ENCODE assay signal across 22 mouse cellular contexts in the genomic region with DNA sequence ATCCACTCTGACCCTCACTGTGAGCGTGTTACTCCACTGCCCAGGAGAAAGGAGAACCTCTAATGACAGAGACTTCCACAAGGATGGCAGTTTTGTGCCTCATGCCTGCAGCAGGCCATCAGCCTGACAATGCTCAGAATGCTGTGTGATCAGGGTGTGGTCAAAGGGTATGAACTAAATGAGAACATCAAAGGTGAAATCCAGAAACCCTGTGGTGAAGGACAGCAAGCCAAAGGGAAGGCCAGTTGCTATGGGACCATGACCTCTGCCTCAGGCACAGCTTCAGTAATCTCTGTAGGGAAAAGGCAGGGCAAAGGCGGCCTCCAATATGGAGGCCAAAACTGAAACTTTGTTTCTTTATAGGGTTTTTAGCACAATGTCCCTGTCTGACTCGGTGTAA.
DNase-seq lines count a peak whose midpoint lies in the region; ATAC-seq lines count a peak whose summit lies in the region.
"Had no signal": no experiment of that assay in that cellular context is flagged by ENCODE, and none has a peak within 500 bp of the region (broad histone marks: within the 10 kb centered on the region; RNA-seq: fewer than 3 reads in every experiment).

No protein-coding gene starts in this region.

- peak; percentile 82 for DNase-seq in midbrain, embryonic 11.5 days (ENCODE audit: low spot score, missing footprints)
- DNase-seq in R1 (ENCODE audit: low read depth, low spot score) (peak; percentile 47), adipocyte (ENCODE audit: low spot score) (peak; percentile 28)
- DNase-seq in ovary, postnatal 10 days (ENCODE audit: low spot score): no peak
- DNase-seq: adrenal gland, adult 2 months; adrenal gland, postnatal 14 days; adrenal gland, postnatal 36 days; cerebellum, adult 11-12 months; cerebellum, adult 2 months; cerebellum, adult 9-10 months; cerebellum, postnatal 10 days; cerebellum, postnatal 25 days; embryo, embryonic 11 days had no signal

- H3K4me2 ChIP-seq in midbrain, embryonic 11.5 days: no peak overlapping the region
- H3K4me2 ChIP-seq in midbrain, embryonic 13.5 days (replicated peaks): no peak overlapping the region
- H3K4me2 ChIP-seq in forebrain, embryonic 12.5 days: no peak overlapping the region
- H3K4me2 ChIP-seq: embryonic facial prominence, embryonic 12.5 days had no signal

- no peaks in the 10 kb centered on the region for H3K27me3 ChIP-seq in midbrain, embryonic 11.5 days (ENCODE audit: control insufficient read depth, insufficient read depth, low read length)
- no peaks in the 10 kb centered on the region for H3K27me3 ChIP-seq in midbrain, embryonic 13.5 days
- peaks cover 16% of the 10 kb centered on the region for H3K27me3 ChIP-seq in forebrain, embryonic 12.5 days
- H3K27me3 ChIP-seq: embryonic facial prominence, embryonic 12.5 days; Patski had no signal

- no peak overlapping the region for H3K9ac ChIP-seq in midbrain, embryonic 11.5 days (ENCODE audit: low read length)
- no peak overlapping the region for H3K9ac ChIP-seq in midbrain, embryonic 13.5 days (replicated peaks)
- no peak overlapping the region for H3K9ac ChIP-seq in forebrain, embryonic 12.5 days
- H3K9ac ChIP-seq: embryonic facial prominence, embryonic 12.5 days had no signal

- peaks cover 24% of the 10 kb centered on the region for H3K4me1 ChIP-seq in midbrain, embryonic 11.5 days (ENCODE audit: control insufficient read depth, insufficient read depth, low read length)
- peaks cover 34% of the 10 kb centered on the region for H3K4me1 ChIP-seq in midbrain, embryonic 13.5 days (replicated peaks)
- H3K4me1 ChIP-seq in forebrain, embryonic 12.5 days: peaks cover 35% of the 10 kb centered on the region

- H3K9me3 ChIP-seq in midbrain, embryonic 11.5 days (ENCODE audit: control insufficient read depth, low read length): no peaks in the 10 kb centered on the region
- H3K9me3 ChIP-seq in midbrain, embryonic 13.5 days: no peaks in the 10 kb centered on the region
- H3K9me3 ChIP-seq in forebrain, embryonic 12.5 days: no peaks in the 10 kb centered on the region
- H3K9me3 ChIP-seq: embryonic facial prominence, embryonic 10.5 days; embryonic facial prominence, embryonic 12.5 days; G1E had no signal

- no peaks in the 10 kb centered on the region for H3K36me3 ChIP-seq in midbrain, embryonic 11.5 days (ENCODE audit: control insufficient read depth, insufficient read depth, low read length)
- no peaks in the 10 kb centered on the region for H3K36me3 ChIP-seq in midbrain, embryonic 13.5 days
- H3K36me3 ChIP-seq in forebrain, embryonic 12.5 days (replicated peaks): no peaks in the 10 kb centered on the region
- H3K36me3 ChIP-seq: embryonic facial prominence, embryonic 12.5 days; G1E had no signal

- no peak for ATAC-seq in midbrain, embryonic 11.5 days (ENCODE audit: low FRiP score)
- no peak for ATAC-seq in midbrain, embryonic 13.5 days
- no peak for ATAC-seq in forebrain, embryonic 12.5 days (ENCODE audit: low FRiP score)
- ATAC-seq: activated CD4-positive, CD25-positive, alpha-beta regulatory T cell, adult 4 months; forebrain, embryonic 14.5 days; forebrain, embryonic 16.5 days; Patski had no signal

- no peak overlapping the region for H3K4me3 ChIP-seq in midbrain, embryonic 11.5 days (ENCODE audit: low read depth, low read length)
- no peak overlapping the region for H3K4me3 ChIP-seq in midbrain, embryonic 13.5 days (replicated peaks)
- no peak overlapping the region for H3K4me3 ChIP-seq in forebrain, embryonic 12.5 days (replicated peaks)
- H3K4me3 ChIP-seq: embryonic facial prominence, embryonic 10.5 days; embryonic facial prominence, embryonic 12.5 days had no signal

- H3K27ac ChIP-seq in midbrain, embryonic 11.5 days (ENCODE audit: low read depth, low read length): no peak overlapping the region
- no peak overlapping the region for H3K27ac ChIP-seq in midbrain, embryonic 13.5 days
- no peak overlapping the region for H3K27ac ChIP-seq in forebrain, embryonic 12.5 days
- H3K27ac ChIP-seq: embryonic facial prominence, embryonic 10.5 days; embryonic facial prominence, embryonic 12.5 days had no signal

- WGBS in midbrain, embryonic 11.5 days: 61% methylated on average over 3 of the region's 3 CpGs
- 74% methylated on average over 3 of the region's 3 CpGs for WGBS in midbrain, embryonic 13.5 days
- whole genome bisulfite sequencing in forebrain, embryonic 12.5 days: 85% methylated on average over 3 of the region's 3 CpGs
